Mouse (Mus musculus) 416B (cell line): ENCODE results near the gene Hjurp.

Source experiments
- DNase-seq: peaks from one replicate; pipeline ENCODE4 v3.0.0; 2011; ENCODE audit warnings: low read depth

Gene Hjurp

DNA sequence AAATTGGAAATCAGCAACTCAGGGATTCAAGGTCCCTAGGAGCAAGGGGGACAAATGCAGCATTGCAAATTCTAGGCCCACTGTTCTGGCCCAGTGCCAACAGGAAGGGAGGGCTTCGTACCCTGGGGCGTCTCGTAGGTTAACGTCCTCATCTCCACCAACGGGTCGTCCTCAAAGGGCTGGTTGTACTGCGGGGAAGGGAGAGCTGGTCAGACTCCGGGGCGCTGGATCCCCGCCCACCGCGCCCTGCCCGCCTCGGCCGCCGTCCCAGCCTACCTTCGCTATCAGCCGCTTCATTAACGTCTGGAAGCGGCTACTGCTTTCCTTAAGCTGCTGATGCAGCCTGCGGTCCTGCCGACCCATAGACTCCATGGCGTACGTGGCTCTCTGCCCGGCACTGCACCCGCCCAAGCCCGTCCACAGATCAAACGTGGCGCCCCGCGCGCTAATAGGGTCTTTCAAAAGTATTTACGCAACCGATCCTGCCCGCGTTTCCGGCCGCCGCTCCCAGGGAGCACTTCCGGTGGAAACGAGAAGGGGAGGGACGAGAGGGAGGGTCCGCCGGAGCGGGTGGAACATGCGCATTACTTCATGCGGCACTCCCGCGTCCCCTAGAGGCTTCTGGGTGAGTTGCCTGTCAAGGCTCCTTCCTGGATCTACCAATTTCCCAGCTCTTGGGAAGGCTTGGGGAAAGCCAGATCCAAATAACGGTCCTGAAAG, at the start of gene Hjurp, which contains the start of gene Trpm8:
TSS of gene Hjurp (minus strand) at position 536 of the 720 bp plus-strand sequence.
TSS of gene Trpm8 (plus strand) at position 564 of the 720 bp plus-strand sequence.
- DNase-seq, result peak; percentile 100

DNA sequence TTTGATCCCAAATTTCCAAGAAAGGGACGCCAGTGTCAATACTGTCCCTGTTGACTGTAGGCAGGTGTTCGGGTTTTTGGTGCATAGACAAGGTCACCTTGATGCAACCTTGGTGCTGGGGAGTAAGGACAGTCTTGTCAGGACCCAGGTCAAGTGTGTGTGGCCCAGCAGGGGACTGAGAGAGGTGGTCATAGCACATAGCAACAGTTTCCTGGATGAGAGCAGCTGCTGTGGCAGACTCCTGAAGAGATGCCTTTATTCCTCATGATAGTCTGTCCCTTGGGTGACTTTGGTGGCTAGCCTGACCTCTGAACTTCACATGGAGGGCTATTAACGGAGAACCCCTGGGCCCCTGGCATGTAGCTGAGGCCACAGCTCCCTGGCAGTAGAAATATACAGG, 45.7 kb upstream of the Hjurp start:
- DNase-seq, result no peak

DNA sequence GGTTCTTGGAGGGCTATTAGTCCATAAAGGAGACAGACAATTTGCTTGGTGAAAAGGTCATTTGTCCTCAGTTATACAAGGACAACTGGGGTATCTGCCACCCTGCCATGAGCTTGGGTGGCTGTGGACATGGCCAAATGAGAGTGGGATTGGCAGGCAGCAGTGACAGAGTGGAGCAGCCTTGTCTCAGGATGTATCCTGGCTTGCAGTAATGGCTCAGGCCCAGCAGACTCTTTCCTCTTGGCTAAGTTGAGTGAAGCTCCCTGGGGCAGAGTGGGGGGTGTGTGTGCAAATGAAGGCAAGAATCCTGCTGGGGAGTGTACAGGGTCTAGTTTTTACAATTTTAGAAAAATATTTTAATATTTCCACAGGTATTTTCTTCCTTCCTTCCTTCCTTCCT, 44.7 kb upstream of the Hjurp start:
- no peak for DNase-seq

DNA sequence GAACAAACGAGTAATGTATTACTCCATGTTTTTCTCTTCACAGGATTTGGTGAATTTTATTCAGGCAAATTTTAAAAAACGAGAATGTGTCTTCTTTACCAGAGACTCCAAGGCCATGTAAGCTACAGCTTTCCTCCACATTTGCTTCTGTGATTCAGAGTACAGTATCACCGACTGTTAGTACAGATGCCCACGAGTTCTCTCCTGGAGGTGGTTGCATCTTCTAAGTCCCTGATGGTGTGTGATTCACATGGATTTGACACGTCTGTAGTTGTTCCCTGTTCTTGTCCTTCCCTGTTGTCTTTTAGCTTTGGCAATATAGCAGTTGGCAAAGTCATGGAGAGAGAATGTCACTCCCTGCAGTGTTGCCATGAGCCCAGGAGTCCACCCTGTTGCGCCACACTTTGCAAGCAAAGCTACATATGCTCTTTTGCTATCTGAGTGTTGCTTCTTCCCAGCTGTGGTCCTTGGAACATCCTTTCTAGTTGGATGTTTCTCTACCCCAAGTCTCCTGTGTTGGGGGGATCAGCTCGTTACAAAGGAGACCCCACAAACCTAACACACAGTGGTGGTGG, 43.5 kb upstream of the Hjurp start:
- no peak for DNase-seq

DNA sequence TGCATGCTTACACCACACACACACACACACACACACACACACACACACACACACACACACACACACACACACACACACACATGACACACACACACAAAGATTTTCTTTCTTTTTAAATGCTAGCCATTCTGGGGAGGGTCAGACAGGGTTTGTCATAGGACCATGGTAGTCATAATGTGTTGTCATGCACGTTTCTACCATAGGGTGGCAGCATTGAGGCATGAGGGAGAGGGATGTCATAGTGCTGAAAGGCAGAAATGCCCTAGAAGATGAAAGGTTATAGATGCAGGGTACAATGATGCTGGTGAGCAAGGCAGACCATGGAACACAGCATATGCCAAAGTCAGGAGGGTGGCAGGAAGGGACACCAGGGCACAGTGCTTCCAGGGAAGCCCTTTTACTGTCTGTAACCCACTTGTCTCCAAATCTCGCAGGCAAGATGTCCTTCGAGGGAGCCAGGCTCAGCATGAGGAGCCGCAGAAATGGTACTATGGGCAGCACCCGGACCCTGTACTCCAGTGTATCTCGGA, 41.2 kb upstream of the Hjurp start:
- peak; percentile 57 for DNase-seq

DNA sequence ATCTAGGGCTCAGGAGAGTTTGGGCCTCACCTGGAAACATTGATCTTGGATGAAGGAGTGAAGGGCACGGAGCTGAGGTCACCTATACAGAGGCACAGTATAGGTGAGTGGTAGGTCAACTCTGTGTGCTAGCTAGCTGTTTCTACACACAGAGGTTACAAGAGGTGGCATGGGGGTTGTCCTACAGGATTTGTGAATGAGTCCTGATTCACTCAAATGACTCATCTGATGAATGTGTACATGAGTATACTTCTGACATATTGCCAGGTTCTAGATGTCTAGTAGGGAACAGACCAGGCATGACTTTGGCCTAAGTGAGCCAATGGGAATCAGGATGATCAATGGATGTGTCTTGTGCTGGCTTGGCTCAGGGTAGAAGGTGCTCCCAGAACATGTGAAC, 39.8 kb upstream of the Hjurp start:
- DNase-seq, result no peak

DNA sequence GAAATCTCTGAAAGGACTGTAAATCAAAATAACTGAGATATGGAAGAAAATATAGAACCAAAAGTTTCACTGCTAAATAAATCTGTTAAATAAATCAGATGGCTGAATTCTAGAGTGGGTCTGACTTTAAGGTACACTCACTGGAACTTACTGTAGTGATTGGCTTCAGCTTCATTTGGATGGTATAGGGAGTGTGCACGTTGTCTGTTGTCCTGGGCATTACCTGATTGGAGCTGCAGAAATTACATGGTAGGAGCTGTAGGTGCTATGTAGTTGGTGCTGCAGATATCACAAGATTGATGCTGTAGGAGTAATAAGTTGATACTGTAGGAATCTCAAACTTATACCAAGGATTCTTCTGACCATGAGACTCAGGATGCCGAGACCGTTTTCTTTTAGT, 32.9 kb upstream of the Hjurp start:
- DNase-seq, result peak; percentile 5

DNA sequence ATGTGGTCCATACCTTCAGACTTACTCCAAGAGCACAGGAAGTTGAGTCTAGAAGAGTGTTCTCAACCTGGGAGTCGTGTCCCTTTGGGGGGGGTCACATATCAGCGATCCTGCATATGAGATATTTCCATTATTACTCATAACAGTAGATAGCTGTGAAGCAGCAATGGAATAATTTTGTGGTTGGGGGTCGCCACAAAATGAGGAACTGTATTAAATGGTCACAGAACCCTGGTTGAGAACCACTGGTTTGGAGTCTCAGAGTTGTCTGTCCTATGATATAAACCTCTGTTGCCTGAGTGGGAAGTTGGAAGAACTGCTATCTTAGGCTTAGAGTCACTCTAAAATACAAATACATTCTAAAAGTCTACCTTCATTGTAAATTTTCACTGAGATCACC, 32.5 kb upstream of the Hjurp start:
- DNase-seq, result peak; percentile 6

DNA sequence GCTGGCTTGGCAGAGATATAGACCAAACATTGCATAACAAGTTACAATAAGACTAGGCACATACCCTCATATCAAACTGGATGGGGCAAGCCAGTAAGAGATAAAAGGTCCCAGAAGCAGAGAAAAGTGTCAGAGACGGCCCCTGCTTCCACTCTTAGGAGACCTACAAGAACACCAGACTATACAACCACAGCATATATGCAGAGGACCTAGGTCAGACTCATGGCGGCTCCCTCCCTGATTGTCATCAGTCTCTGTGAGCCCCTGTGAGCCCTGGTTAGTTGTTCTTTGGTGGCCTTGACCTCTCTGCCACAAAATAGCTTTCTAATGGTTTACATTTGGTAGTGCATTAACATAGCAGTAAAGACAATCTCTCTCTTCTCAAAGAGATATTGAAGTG, 31.6 kb upstream of the Hjurp start:
- peak; percentile 5 for DNase-seq

DNA sequence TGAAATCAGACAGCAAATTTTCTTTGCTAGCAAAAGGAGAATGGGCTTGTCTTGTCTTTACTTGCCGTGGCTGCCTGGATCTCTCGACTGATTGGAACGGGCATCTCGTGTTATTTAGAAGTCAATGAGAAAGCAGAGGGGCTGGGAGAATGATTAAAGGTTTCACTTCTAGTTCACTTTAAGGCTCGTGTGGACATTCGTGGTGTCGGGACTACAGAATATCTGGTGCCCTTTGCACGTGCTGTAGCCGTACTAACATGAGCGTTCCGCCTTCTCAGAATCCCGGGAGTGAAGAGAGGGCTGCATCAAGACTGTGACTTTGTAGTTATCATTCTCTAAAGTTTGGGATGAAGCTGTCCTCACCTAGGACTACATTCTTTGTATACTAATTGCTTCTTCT, 29.7 kb upstream of the Hjurp start:
- DNase-seq, result no peak

DNA sequence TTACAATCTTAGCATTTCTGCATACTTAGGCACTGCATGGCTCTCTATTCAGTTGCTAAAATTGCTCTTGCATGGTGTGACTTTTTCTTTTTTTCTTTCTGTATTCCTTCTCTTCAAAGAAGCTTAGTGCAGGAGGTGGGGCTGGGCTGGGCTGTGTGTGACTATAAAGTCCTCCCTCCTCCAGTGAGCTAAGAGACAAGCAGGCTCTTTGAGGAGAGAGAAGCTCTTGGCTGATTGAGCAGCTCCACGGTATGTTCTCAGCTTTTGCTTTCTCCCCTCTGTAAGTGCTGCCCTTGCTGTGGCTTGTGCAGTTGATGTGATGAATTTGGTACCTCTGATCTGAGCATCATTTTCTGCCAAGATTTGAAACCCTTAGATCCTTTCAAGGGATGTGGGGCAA, 29.1 kb upstream of the Hjurp start:
- peak; percentile 3 for DNase-seq

DNA sequence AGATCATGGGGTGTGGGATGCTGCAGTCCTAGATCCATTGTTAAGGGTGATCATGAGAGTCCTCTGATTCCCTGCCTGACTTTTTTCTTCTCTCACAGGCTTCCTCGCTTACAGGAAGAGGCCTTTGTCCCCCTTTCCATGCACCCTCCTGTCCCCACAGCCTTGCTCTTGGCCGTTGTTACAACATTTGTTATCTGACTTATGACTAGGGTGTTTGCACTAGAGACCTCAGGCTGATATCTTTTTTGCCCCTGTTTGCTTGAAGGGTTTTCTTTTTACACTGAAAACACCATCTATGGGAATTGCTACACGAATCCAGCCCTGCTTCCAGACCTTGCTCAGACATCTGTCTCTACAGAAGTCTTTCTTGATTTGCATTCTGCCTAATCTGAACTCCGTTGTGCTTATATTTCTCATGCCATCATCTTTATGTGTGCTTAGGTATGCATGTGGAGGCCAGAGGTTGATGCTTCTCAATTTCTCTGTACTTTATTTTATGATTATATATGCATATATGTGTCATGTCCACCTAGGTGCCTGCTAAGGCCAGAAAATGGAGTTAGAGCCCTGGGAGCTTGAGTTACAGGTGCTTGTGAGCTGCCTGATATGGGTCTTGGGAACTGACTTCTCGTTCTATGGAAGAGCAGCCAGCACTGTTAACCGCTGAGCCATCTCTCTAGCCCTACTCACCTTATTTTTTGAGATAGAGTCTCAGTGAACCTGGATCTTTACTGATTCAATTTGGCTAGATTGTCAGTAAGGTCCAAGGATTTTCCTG, 27.8 kb upstream of the Hjurp start:
- peak; percentile 9 for DNase-seq

DNA sequence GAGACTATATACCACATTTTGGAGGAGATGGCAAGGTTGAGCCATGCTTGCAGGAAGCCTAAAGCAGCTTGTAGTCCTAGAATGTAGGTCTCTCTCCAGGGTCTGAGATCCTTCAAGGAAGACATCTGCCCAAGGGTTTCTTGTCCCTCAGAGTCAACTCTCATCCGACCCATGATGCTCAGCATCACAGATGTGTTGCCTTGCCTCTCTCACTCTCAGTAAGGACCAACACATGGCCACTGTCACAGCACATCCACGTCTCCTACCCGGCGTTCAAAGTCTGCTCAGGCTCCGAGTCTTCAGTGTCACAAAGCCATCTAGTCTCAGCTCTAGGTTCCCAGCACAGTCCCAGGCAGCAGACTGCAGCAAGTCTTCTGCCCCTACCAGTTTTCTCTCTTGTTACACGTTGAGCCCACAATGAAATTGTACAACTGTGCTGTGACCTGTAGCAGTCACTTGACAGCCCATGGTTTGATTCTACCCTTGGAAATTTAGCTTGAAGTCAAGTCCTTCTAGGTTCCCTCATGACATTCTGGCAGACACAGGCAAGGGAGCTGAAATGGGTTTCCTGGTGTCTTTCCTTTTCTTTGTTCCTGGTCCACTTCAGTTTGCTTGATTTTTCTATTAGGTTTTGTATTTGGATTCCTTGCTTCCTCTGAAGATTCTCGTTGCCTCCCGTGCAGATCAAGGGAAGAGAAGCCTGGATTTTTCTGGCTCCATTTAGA, 27.0 kb upstream of the Hjurp start:
- peak; percentile 5 for DNase-seq

DNA sequence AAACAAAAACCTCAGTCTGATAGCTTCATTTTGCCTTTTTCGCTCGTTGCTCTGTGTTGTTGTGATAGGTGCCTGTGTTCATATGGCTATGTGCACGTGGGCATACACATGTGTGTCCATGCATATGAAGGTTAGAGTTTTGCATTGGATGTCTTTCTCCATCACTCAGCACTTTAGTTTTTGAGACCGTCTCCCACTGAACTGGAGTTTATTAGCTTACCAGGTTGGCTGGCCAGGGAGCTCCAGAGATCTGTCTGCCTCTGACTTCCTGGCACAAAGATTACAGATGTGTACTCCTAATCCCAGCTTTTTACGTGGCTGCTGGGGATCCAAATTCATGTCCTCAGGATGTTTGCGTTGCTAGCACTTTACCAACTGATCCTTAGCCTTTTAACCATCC, 26.3 kb upstream of the Hjurp start:
- peak; percentile 3 for DNase-seq

DNA sequence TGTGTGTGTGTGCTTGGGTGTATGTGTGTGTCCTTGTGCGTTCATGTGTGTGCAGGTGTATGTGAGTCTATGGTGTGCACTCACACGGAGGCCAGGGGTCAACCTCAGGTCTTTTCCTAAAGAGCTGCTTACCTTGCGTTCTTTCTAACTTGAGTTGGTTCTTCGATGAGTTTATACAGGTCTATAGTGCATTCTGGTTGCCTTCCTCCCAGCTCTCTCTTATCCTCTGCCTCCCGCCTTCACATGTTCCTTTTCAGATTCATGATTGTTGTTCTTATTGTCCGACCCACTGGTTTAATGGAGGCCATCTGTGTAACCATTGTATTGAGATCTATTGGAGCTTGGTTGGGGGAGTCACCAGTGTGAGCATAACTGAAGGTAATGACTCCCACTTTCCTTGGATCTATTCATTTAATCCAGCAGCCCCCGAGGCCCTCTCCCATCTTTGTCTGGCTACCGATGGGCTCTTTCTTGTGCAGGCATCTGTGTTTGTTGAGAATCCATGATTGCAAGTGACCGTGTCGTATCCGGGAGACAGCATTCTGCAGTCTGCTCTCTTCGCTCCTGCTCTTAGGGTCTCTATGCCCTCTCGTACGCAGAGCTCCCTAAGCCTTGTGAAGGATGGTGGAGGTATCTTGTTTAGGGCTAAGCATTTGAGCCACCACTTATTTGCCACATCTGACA, 24.8 kb upstream of the Hjurp start:
- peak; percentile 6 for DNase-seq

DNA sequence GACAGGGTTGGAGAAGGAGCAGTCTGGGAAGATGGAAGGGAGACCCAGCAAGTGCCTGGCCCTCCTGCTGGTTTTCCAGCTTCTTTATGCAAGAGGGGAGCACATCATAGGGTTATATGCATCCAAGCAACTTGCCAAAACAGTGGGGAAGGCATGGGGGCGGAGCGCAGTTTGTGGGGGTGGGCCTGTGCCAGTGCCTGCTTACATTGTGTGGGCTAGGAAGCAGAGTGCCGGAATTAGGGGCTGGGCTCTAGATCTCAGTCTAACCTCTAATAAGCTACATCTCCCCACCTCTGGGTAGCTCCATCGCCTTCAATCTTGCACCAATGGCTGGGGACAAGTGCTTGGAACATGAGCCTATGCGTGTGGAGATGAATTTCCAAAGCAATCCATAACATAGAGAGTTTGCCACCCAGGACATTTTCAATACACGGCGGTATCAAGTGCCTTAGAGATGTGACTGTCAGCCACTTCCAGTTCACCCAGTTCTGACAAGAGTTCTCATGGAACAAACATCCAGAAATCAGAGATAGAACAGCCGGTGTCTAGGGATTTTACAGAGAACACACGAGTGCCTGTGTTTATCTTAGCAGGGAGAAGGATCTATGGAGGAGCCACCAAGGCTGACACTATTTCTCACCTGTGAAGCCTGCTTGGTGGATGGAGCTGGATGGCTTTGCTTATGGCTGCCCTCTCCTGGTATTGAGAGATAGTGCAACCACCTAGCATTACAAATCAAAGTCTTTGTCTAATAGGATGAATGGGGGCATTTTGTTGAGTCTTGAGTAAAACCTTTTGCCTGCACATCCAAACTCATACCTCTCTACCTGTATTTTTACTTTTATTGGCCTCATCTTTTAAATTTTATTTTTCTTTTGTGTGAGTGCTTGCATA, 23.9 kb upstream of the Hjurp start:
- DNase-seq, result peak; percentile 51

DNA sequence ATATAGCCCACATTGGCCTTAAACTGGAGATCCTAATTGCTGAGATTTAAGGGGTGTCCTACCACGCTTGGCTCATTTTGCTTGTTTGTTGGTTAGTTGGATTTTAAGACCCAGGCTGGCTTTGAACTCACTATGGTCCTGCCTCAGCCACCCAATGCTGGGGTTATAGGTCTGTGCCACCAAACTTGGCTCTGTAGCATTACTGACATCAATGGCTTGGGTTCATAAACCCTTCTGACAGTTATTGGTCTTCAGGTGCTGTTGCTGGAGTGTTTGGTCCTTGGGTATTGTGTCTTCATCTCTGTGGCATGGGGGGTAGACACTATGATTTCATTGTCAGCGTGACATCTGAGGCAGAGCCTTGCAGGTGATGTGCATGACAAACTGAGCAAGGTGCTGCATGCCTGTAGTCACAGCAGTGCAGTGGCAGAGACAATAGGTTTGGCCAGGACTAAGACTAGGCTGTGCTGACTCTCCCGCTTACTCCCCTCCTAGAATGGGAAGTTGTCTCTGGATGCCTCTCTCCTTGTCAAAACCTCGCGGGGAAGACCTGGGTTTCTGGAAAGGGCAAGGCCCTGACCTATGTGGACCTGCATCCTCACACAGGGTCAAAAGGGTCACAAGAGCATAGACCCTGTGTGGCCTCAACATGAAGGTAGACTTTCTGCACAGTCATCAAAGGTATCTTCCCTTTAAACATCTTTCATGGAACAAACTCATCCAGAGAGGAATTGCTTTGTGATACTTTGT, 23.0 kb upstream of the Hjurp start:
- DNase-seq, result peak; percentile 6

DNA sequence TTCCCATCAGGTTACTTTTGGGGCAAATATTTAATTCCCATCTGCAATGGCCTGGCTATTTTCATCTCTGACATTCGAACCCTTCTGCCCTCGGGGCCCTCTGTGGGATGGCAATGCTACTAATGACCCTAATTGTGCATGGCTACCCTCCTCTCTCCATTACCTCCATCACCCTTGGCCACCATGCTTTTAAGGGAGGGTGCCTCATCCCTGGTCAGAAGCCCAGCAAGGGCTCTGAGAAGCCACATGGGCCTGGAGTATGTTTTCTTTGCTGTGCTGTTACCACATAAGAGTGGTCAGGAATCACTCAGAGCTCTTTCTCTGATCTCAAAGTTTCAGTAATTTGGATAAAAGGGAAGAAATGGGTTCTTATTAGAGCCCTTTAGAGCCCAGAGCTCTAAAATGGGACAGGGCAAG, 22.1 kb upstream of the Hjurp start:
- peak; percentile 3 for DNase-seq

DNA sequence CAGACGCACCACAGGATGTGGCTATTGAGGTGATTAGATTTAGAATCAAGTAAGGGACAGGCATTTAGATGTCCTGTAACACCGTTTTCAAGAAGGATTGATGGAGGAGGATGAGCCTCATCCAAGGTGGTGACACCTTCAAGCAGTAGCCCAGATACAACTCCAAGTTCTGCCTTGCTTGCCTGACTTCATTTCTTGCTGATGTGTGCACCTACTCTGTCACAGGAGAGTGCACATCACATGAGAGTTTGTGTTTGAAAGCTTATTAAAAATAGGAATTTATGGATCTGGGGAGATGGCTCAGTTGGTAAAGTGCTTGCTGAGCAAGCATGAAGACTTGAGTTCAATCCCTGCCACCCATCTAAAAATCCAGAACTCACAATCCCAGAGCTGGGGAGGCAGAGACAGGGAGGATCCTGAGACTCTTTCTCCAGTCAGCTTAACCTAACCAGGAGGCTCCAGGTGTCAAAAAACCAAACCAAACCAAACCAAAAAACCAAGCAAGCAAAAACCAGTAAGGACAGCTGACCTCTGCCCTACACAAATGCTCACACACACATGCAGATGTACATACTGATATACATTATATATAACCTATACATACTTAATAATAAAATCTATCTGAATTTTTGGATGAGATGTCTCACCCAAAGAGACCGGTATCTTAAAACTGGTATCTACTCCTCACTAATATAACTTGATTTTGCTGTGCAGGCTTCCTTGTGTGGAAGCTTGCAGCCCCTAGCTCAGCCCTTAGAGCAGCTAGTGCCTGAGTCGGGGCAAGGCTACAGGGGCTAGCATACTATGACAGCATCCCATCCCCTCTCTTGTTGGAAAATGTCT, 21.5 kb upstream of the Hjurp start:
- peak; percentile 15 for DNase-seq
